Mouse (Mus musculus) thymus, postnatal 14 days (tissue): Measurements from ENCODE around the gene Snd1.

Source experiments
- DNase-seq: peaks from one replicate; pipeline ENCODE4 v3.0.0; 2021

The Snd1 gene

GRCm38 (mm10) chr6:28822296-28822695, 347.4 kb downstream of the Snd1 start:
- DNase-seq: no peak

DNA sequence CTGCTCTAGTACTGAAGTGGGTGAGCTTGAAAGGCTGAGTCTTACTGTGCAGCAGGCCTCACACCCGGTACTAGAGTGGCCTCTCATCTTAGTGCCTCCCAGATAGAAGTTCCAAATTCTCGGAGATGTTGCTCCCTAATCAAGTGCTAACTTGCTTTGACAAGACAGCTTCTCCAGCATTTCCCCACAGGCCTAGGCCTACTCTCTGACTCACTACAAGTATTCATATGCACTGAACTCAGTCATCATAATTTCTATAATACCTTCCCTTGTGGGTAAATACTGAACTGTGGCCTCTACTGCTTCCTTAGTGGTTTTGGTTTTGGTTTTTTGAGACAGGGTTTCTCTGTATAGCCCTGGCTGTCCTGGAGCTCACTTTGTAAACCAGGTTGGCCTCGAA, 348.4 kb downstream of the Snd1 start:
- no peak for DNase-seq

DNA sequence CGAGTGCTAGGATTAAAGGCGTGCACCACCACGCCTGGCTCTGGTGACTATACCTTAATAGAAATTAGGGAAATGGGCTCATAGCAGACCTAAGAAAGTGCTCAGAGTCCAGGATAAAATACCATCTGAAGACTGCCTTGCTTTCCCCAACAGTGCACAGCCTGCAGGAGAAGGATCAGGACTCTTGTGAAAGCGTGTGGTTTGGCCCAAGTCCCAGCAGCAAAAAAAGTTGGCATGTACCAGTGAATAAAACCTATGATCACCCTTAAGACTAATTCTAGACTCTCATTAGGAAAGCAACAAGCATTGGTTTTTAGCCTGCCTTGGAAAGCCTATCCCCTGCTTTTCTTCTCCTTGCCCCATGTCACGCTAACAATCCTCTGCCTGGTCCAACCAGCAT, 348.9 kb downstream of the Snd1 start:
- DNase-seq: no peak

GRCm38 (mm10) chr6:28825894-28826293, 351.0 kb downstream of the Snd1 start:
- no peak for DNase-seq

- DNase-seq: no peak
Observed at GRCm38 (mm10) chr6:28826689-28827389, 351.9 kb downstream of the Snd1 start.

GRCm38 (mm10) chr6:28827565-28827964, 352.6 kb downstream of the Snd1 start:
- no peak for DNase-seq

DNA sequence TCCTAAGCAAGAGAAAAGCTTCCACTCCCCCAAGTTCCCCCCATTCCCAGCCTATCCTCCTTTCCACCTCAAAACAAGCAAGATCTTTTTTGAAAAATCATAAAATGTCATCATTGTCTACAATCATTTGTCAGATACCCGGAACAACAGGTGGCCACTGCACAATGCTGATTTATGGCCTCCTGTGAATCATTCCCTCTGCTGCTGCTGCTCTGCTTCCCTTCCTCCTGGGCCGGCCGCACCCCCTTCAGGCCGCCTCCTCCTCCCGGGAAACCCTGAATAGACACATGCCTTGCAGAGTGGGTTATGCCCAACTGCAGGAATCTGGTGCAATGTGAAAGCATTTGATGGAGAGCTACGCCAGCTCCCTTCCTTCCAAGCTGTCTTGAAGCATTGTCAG, 353.7 kb downstream of the Snd1 start:
- no peak for DNase-seq

DNA sequence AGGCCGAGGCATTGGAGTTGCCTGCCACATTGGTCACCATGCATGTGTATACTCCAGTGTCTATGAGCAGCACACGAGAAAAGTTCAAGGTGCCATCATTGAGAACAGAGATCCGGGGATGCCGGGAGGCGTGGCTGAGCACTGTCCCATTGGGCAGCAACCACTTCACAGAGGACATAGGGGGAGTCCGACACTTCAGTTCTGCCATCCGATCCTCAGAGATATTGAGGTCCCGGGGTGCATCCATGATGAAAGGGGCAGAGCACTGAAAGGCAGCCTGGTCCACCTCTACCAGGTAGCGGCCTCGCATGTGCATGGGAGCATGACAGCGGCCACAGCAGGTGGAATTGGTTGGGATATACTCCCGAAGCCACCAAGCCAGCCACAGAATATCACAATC, 355.4 kb downstream of the Snd1 start:
- DNase-seq: no peak

DNA sequence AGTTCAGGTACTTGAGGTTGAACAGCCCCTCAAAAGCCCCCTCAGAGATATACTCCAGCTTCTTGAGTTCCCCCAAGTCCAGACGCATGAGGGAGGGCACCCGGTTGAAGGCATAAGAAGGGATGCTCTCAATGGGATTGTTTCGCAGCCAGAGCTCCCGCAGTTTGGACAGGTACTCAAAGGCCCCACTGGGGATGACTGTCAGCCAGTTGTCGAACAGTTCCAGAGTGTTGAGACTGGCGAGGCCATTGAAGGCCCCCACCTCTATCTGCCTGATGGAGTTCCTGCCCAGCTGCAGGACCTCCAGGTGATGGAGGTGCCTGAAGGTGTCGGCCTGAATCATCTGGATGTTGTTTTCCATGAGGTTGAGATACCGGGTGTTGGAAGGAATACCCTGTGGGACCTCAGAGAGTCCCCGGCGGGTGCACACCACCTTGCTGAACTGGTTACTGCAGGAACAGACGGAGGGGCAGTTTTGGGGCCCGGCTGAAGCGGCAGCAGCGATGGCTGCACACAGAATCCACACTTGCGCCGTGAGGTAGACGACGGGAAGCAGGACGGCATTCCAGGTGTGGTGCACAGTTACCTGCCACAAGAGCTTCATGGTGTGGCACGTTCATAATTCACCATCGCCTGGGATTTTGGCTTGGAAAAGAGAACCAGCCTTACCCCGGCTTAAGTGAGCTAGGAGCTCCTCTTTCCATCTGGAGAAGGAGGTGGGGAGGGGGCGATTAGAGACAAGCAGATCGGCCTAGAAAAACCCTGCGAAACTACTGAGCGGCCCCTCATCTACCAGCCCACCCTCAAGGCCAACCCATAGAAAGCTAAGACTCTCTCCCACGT, 356.3 kb downstream of the Snd1 start, which contains the start of gene Lrrc4:
TSS of gene Lrrc4 (minus strand) at position 737 of the 843 bp plus-strand sequence.
- no peak for DNase-seq

GRCm38 (mm10) chr6:28831854-28832750, 357.2 kb downstream of the Snd1 start:
- DNase-seq: peak; percentile 52

DNA sequence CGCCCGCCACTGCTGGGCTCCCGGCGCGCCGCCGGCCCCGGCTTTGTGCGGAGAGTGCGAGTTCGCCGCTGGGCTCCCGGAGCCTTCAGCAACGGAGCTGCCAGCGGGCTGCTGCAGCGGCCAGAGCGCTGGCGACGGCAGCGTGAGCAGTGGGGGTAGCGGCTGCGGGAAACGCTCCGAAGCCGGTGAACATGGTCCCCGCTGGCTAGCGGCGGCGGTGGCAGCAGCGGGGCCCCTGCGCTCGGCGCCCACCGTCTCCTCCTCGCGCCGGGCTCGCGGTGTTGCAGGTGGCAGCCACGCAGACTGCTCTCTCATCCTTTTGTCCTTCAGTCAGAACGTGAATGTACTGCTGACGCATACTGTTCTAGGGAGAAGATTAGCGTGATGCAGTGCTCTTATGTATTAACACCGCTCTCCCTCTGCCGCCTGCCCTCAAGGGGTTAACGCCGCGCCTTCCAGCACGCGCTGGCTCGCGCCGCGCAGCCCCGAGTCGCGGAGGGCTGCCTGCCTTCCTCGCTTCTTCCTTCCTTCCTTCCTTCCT, 357.9 kb downstream of the Snd1 start:
- DNase-seq: peak; percentile 34

DNA sequence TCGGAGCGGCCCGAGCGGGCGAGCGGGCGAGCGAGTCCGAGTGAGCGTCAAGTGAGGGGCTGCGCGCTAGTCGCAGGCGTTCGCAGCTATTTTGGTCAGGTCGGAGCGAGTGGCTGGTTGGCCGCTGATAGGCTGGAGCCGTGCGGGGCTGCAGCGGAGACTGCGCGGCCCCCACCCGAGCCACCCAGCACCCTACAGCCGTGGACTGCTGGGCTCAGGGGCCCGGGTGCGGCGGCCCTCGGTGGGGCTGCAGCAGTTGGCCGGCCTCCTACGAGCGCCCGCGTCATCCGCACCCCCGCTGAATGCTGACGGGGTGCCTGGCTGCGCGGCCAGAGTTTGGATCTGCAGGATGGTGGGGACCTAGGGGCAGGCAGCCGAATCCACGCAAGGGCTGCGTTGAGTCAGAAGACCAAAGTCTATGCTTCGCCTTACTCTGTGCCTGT, 358.5 kb downstream of the Snd1 start:
- DNase-seq: peak; percentile 12

DNA sequence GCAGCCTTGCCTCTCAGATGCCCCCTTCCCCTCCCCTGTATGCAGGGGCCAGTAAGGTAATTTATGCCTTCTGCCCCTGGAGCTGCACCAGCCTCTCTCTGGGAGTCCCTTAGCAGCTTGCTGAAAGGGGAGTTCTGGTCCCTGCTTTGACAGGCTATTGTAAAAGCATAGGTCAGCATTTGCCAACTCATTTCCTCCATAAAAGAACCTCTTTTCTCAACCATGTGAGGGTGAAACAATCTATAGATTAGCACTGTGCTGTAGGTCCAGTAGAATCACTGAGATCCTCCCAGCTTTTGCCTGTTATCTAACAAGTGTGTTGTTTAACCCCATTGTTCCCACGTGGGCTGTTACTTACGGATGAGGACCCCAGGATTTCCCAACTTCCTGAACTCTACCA, 359.1 kb downstream of the Snd1 start:
- DNase-seq: no peak

- no peak for DNase-seq
Observed at GRCm38 (mm10) chr6:28836600-28836999, 361.7 kb downstream of the Snd1 start.

- no peak for DNase-seq
Observed at GRCm38 (mm10) chr6:28841569-28841968, 366.6 kb downstream of the Snd1 start.

GRCm38 (mm10) chr6:28842375-28843276, 367.7 kb downstream of the Snd1 start:
- DNase-seq: no peak

DNA sequence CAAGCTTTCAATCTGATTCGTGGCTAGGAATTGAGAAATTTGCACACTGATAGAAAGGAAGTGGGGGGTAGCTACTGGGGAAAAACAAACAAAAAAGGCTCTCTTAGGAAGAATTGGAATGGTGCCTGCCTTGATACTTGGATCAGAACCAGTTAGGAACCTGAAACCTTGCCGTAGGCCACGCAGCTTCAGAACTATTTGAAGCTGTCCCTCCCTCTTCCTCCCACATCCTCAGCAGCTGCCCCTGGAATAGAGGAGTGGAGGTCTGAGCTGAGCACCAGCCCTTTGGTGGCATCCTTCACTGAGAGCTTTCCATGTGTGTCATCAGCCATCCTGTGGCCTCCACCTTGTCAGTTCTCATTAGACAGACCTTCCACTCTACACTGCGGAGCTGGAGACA, 370.7 kb downstream of the Snd1 start:
- no peak for DNase-seq

- DNase-seq: no peak
Observed at GRCm38 (mm10) chr6:28847616-28848015, 372.7 kb downstream of the Snd1 start.

DNA sequence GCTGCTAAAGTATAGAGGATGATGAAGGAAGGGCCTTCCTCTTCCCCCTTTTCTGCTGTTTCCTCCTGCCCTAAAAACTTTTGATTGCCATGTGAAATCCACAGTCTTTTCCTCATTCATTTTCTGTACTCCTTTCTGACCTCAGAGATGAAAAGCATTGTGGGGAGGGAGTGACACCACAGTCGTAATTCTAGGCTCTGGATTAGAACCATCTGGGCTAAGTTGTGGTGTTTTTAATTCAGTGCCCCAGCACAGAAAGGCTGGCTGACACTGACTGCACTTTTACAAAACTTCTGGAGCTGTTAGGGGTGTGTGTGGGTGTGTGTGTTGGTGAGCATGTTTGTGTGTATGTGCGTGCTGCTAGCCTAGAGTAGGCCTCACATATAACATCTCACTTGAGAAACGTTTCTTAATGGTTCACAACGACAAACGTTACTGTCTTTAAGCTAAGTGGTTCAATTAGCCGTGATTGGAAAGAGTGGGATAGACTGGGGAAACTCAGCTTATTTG, 373.4 kb downstream of the Snd1 start:
- no peak for DNase-seq

- no peak for DNase-seq
Observed at GRCm38 (mm10) chr6:28848891-28849290, 374.0 kb downstream of the Snd1 start.

DNA sequence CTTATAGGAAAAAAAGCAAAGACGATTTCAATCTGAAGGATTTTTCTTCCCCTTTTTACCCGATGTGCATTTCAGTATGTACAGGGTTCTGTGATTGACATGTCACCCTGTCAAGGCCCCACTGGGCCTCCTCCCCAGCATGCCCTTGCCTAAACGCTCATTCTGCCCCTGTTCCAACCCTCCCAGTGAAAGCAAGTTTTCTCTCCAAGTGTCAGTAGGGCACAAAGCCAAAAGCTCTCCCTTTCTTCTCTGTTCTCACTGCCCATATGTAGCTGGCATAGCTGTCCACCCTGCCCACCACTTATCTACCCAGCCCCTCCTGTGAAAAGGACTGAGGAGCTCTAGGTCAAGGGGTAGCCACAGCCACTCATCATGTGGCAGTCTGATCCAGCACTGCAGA, 374.4 kb downstream of the Snd1 start:
- DNase-seq: no peak
